19 mouse cellular contexts compared by ENCODE assay signal in the genomic region with DNA sequence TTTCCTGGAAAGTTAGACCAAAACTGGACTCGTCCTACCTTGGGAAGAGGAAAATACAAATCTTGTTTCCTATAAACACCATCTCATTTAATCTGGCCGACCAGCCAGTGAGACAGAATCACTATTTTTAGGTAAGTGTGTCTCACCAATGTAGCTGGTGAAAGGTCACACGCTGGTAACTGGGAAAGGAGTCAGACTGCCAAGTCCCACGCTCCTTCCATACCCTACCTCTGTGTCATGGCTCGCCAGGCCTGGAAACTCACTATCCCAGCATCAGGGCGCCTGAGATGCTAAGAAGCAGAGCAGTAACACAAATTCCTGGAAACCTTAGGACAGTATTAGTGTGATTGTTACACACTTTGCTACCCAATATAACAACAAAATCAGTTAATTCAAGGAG. TPM values are rescaled to one million over a fixed set of nuclear protein-coding genes. Genes with fewer than 3 reads are reported as not detected.
DNase-seq lines count a peak whose midpoint lies in the region; ATAC-seq and TF ChIP-seq lines count a peak whose summit lies in the region.
"Had no signal": no experiment of that assay in that cellular context is flagged by ENCODE, and none has a peak within 500 bp of the region (broad histone marks: within the 10 kb centered on the region; RNA-seq: fewer than 3 reads in every experiment).

No protein-coding gene starts in this region.

- H3K27ac ChIP-seq in gastrocnemius, adult 2 months: peak overlapping the region; percentile 74
- H3K27ac ChIP-seq in heart, postnatal 0 days (ENCODE audit: low read depth): no peak overlapping the region
- H3K27ac ChIP-seq in heart, adult 2 months: no peak overlapping the region

- no peak for TF ChIP-seq CTCF in gastrocnemius, adult 2 months (IDR thresholded peaks at IDR 0.05)
- no peak for TF ChIP-seq CTCF in heart, postnatal 0 days (IDR thresholded peaks at IDR 0.05; ENCODE audit: low read depth)
- TF ChIP-seq CTCF in heart, adult 2 months (IDR thresholded peaks at IDR 0.05): no peak

- no peak overlapping the region for H3K4me2 ChIP-seq in heart, postnatal 0 days (ENCODE audit: low read depth, low read length)

- peaks cover 15% of the 10 kb centered on the region for H3K4me1 ChIP-seq in heart, postnatal 0 days (ENCODE audit: control insufficient read depth, insufficient read depth)
- H3K4me1 ChIP-seq in heart, adult 2 months (ENCODE audit: control insufficient read depth, insufficient read depth, low read length): peaks cover under 1% of the 10 kb centered on the region; the same call in 1 of the 2 replicates

- no peaks in the 10 kb centered on the region for H3K27me3 ChIP-seq in heart, postnatal 0 days (ENCODE audit: control insufficient read depth, insufficient read depth, low read length)
- no peaks in the 10 kb centered on the region for H3K27me3 ChIP-seq in heart, adult 2 months (ENCODE audit: control insufficient read depth, insufficient read depth, low read length)
- H3K27me3 ChIP-seq: CH12.LX, Patski had no signal

- TF ChIP-seq EP300 in heart, postnatal 0 days (IDR thresholded peaks at IDR 0.05; ENCODE audit: low read depth): no peak
- no peak for TF ChIP-seq EP300 in heart, adult 2 months (IDR thresholded peaks at IDR 0.05; ENCODE audit: insufficient read depth, low read depth, low read length)

- no peaks in the 10 kb centered on the region for H3K36me3 ChIP-seq in heart, postnatal 0 days (replicated peaks; ENCODE audit: control insufficient read depth, insufficient read depth, low read length)
- H3K36me3 ChIP-seq in heart, adult 2 months (ENCODE audit: control insufficient read depth, insufficient read depth, low read length): no peaks in the 10 kb centered on the region

- DNase-seq in gastrocnemius, adult 18-20 months (ENCODE audit: low spot score): peak; percentile 36
- DNase-seq in gastrocnemius, adult 8-10 months (ENCODE audit: low spot score in 2 of 2): no peak
- peak; percentile 54 for DNase-seq in gastrocnemius, adult 2 months
- DNase-seq in gastrocnemius, postnatal 4 days (ENCODE audit: low spot score in 2 of 2): no peak
- peak; percentile 55 for DNase-seq in heart, postnatal 0 days (ENCODE audit: low spot score)
- no peak for DNase-seq in heart, adult 2 months
- DNase-seq in heart, postnatal 4 days: peak; percentile 29
- DNase-seq in heart, postnatal 10 days: no peak
- DNase-seq: adrenal gland, adult 2 months; adrenal gland, adult 8-10 months; adrenal gland, postnatal 14 days; adrenal gland, postnatal 25 days; cerebellum, adult 11 months; cerebellum, adult 11-12 months had no signal

- intact Hi-C loops in gastrocnemius, adult 2 months (cut with DNase I): loop anchor here (5.0 to 10.0 kb wide), 2 partner anchors 36 to 571 kb away; a partner anchor contains a TSS
- intact Hi-C loops in heart, adult 2 months (cut with DNase I): no loop called here
- intact Hi-C loops in heart, postnatal 10 days (cut with DNase I): no loop called here

- TF ChIP-seq POLR2A in heart, adult 2 months (IDR thresholded peaks at IDR 0.05; ENCODE audit: insufficient read depth, low read depth, low read length): no peak

- H3K9me3 ChIP-seq in heart, postnatal 0 days (replicated peaks; ENCODE audit: control insufficient read depth, low read length): no peaks in the 10 kb centered on the region
- H3K9me3 ChIP-seq: G1E had no signal

- 44% methylated on average over 6 of the region's 6 CpGs for WGBS in heart, postnatal 0 days
- 66% methylated on average over 6 of the region's 6 CpGs for WGBS in heart, adult 2 months

- H3K79me2 ChIP-seq in heart, adult 2 months (replicated peaks; ENCODE audit: control insufficient read depth, insufficient read depth, low read length): peaks cover 3% of the 10 kb centered on the region

- no peak overlapping the region for H3K9ac ChIP-seq in heart, postnatal 0 days (replicated peaks; ENCODE audit: low read depth, low read length)
- H3K9ac ChIP-seq in heart, adult 2 months (ENCODE audit: low read depth, low read length): no peak overlapping the region

- peak; percentile 65; the same call in 1 of the 2 replicates for ATAC-seq in heart, postnatal 0 days (ENCODE audit: insufficient read depth, low read depth)
- ATAC-seq: activated CD4-positive, CD25-positive, alpha-beta regulatory T cell, adult 4 months; CD4-positive, CD25-positive, alpha-beta regulatory T cell, adult 4 months; Patski had no signal

- H3K4me3 ChIP-seq in gastrocnemius, adult 2 months: no peak overlapping the region
- H3K4me3 ChIP-seq in heart, postnatal 0 days (ENCODE audit: low read depth, low read length): no peak overlapping the region
- no peak overlapping the region for H3K4me3 ChIP-seq in heart, adult 2 months

RNA-seq across cellular contexts. Expression of a gene that starts 12.3 kb away (rescaled TPM):
- total RNA-seq in gastrocnemius, adult 18-20 months (2021): 10 to 100 TPM; 11.3 to 13.4 TPM
- 10 to 100 TPM; 11.1 to 16.3 (median 12.9) TPM for total RNA-seq in gastrocnemius, adult 8-10 months (2022)
- 10 to 100 TPM in 1 of 2 experiments, 1 to 10 TPM in 1; 9.6 to 10.8 TPM for total RNA-seq in gastrocnemius, adult 2 months (2021)
- 10 to 100 TPM; 14.6 to 14.9 TPM for total RNA-seq in gastrocnemius, postnatal 4 days (2021)
- total RNA-seq in heart, postnatal 0 days (2014; rRNA removed; ENCODE audit: low replicate concordance): 6.8 and 11.3 TPM in 2 replicates
- 3.2 and 3.8 TPM in 2 replicates for polyA plus RNA-seq in heart, postnatal 0 days (2015; fragmentation: Nextera tagmentation; extraction: Ambion mirVana)
- total RNA-seq in heart, adult 2 months (2021): 1 to 10 TPM; 6.2 TPM
- 2.6 and 5.1 TPM in 2 replicates for polyA plus RNA-seq in heart, adult 2 months (2012; rRNA removed)
- 10 to 100 TPM; 15.9 to 18.4 TPM for total RNA-seq in heart, postnatal 4 days (2021)
- total RNA-seq in heart, postnatal 10 days (2021): 10 to 100 TPM; 12.0 to 13.4 TPM

Comparison
In these comparisons a context has a peak if more than half of its experiments do, and no peak if none do; other contexts are left out.
1. DNase-seq: peak in gastrocnemius, adult 18-20 months (single experiment), gastrocnemius, adult 2 months (single experiment), heart, postnatal 0 days (single experiment) and heart, postnatal 4 days (single experiment); none in gastrocnemius, adult 8-10 months (0 of 2), gastrocnemius, postnatal 4 days (0 of 2), heart, adult 2 months (0 of 2) and heart, postnatal 10 days (0 of 2).